Mouse (Mus musculus) forebrain, embryonic 12.5 days (tissue): Measurements from ENCODE around the gene Gm17606. TPM values are rescaled to one million over a fixed set of nuclear protein-coding genes. Genes with fewer than 3 reads are reported as not detected.

ENCODE experiments used
- ATAC-seq: fragments of 200-750 bp; cut with Nextera tagmentation; 2 replicates; pipeline ENCODE4 v1.8.0; 2017; ENCODE audit warnings: moderate TSS enrichment; ENCODE audit not compliant: low FRiP score
- H3K27ac ChIP-seq: fragments of 300-500 bp; sonication (generic); 2 replicates; pipeline ENCODE4 v1.5.1; 2016; ENCODE audit warnings: mild to moderate bottlenecking
- H3K27me3 ChIP-seq: fragments of 300-500 bp; sonication (generic); 2 replicates; pipeline ENCODE4 v1.6.1; 2016; ENCODE audit warnings: mild to moderate bottlenecking
- H3K36me3 ChIP-seq: fragments of 300-500 bp; sonication (generic); replicated peaks from 2 replicates; pipeline ENCODE4 v1.6.1; 2016; ENCODE audit warnings: mild to moderate bottlenecking
- H3K4me1 ChIP-seq: fragments of 300-500 bp; sonication (generic); 2 replicates; pipeline ENCODE4 v1.6.1; 2016
- H3K4me2 ChIP-seq: fragments of 300-500 bp; sonication (generic); 2 replicates; pipeline ENCODE4 v1.6.1; 2016; ENCODE audit warnings: mild to moderate bottlenecking, moderate library complexity
- H3K4me3 ChIP-seq: fragments of 300-500 bp; sonication (generic); replicated peaks from 2 replicates; pipeline ENCODE4 v1.5.1; 2016; ENCODE audit warnings: mild to moderate bottlenecking
- H3K9ac ChIP-seq: fragments of 300-500 bp; sonication (generic); 2 replicates; pipeline ENCODE4 v1.6.1; 2016; ENCODE audit warnings: mild to moderate bottlenecking
- H3K9me3 ChIP-seq: fragments of 300-500 bp; sonication (generic); 2 replicates; pipeline ENCODE4 v1.6.1; 2016
- WGBS: fragments of 180-500 bp; shearing (Covaris S2); methylation state at CpG from one replicate; pipeline ENCODE4 v1.1.7; 2016; 5-methylcytosine and 5-hydroxymethylcytosine counted together
- polyA plus RNA-seq: library from polyadenylated mRNA; unstranded; fragments of >200 nt; fragmentation: Nextera tagmentation; extraction: Ambion mirVana; gene quantifications from 2 replicates; pipeline ENCODE4 v1.2.1, GENCODE M21; 2016

Gm17606 gene
- polyA plus RNA-seq, result not detected in 2 replicates

- Histone ChIP-seq H3K27ac (peak within 1 kb of the TSS; percentile 91), H3K4me3 (peak within 1 kb of the TSS; percentile 84), H3K36me3 (peaks cover 64% of the 10 kb centered on the region), H3K4me1 (peaks cover 22% of the 10 kb centered on the region), H3K27me3 (no peaks in the 10 kb centered on the region), H3K9ac (peak within 1 kb of the TSS; percentile 96), H3K9me3 (no peaks in the 10 kb centered on the region), H3K4me2 (peak within 1 kb of the TSS; percentile 97)
- WGBS, result under 1% methylated on average over 23 of the region's 28 CpGs
- ATAC-seq, result no peak
Observed at GRCm38 (mm10) chr14:54640946-54641304, at the start of gene Gm17606. Gene Gm17606, plus strand, starts transcription at chr14:54640952.

- Histone ChIP-seq H3K4me3 (no peak overlapping the region), H3K27ac (no peak overlapping the region), H3K9me3 (no peaks in the 10 kb centered on the region; the same call in 1 of the 2 replicates), H3K4me1 (no peaks in the 10 kb centered on the region), H3K9ac (no peak overlapping the region), H3K4me2 (no peak overlapping the region), H3K36me3 (peaks cover 25% of the 10 kb centered on the region), H3K27me3 (no peaks in the 10 kb centered on the region)
- 91% methylated on average over 16 of the region's 16 CpGs for WGBS
- ATAC-seq, result no peak
Observed at GRCm38 (mm10) chr14:54591056-54591455, 49.7 kb upstream of the Gm17606 start.

DNA sequence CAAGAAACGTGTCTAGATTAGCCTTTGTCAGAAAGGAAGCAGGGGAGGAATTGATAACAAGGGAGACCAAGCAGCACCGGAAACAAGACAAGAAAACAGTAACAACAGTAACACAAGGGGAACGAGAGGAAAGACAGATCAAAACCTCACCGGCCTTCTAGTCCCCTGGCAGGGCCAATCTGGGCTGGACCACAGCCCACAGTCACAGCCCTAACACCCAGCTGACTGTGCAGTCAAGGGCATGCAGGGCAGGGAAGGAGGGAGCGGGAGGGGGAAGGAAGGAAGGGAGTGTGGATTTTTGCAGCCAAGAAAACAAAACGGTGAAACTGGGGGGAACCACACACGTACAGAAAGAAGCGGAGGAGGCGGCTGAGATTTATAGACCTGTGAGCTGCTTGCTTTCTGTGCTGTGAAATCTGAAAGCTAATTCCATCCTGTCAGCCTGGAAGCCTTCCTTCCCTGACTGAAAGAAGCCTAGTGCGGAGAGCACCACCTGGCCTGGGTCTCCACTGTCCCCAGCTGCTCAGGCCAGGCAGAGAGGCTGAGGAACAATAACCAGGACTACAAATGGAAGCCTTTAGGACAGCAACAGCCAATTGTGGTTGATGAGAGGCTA is 48.3 kb upstream of the Gm17606 start:
- H3K36me3 ChIP-seq, result peaks cover 27% of the 10 kb centered on the region
- 80% methylated on average over 10 of the region's 10 CpGs for WGBS
- H3K4me2 ChIP-seq, result no peak overlapping the region
- no peak overlapping the region for H3K27ac ChIP-seq
- H3K4me3 ChIP-seq, result no peak overlapping the region
- ATAC-seq, result no peak
- no peak overlapping the region for H3K9ac ChIP-seq
- H3K9me3 ChIP-seq, result no peaks in the 10 kb centered on the region; the same call in 1 of the 2 replicates
- H3K4me1 ChIP-seq, result no peaks in the 10 kb centered on the region
- H3K27me3 ChIP-seq, result no peaks in the 10 kb centered on the region

- WGBS, result 95% methylated on average over 3 of the region's 3 CpGs
Observed at GRCm38 (mm10) chr14:54594055-54594454, 46.7 kb upstream of the Gm17606 start.

GRCm38 (mm10) chr14:54594631-54595414 is 45.9 kb upstream of the Gm17606 start:
- Histone ChIP-seq H3K9ac (peak overlapping the region; percentile 30; the same call in 1 of the 2 replicates), H3K36me3 (peaks cover 27% of the 10 kb centered on the region)
- 66% methylated on average over 27 of the region's 28 CpGs for WGBS

More at GRCm38 (mm10) chr14:54594055-54594454, 46.7 kb upstream of the Gm17606 start:
- Histone ChIP-seq H3K9me3 (no peaks in the 10 kb centered on the region; the same call in 1 of the 2 replicates), H3K27me3 (no peaks in the 10 kb centered on the region), H3K4me1 (no peaks in the 10 kb centered on the region), H3K36me3 (peaks cover 27% of the 10 kb centered on the region), H3K9ac (no peak overlapping the region), H3K4me2 (no peak overlapping the region), H3K4me3 (no peak overlapping the region), H3K27ac (no peak overlapping the region)
- ATAC-seq, result no peak

GRCm38 (mm10) chr14:54597084-54597483 is 43.7 kb upstream of the Gm17606 start:
- Histone ChIP-seq H3K9ac (no peak overlapping the region), H3K27ac (no peak overlapping the region), H3K4me2 (no peak overlapping the region), H3K9me3 (no peaks in the 10 kb centered on the region; the same call in 1 of the 2 replicates), H3K27me3 (no peaks in the 10 kb centered on the region), H3K4me1 (no peaks in the 10 kb centered on the region), H3K4me3 (no peak overlapping the region), H3K36me3 (peaks cover 25% of the 10 kb centered on the region)
- no peak for ATAC-seq
- 83% methylated on average over 7 of the region's 7 CpGs for WGBS

More at GRCm38 (mm10) chr14:54594631-54595414, 45.9 kb upstream of the Gm17606 start:
- Histone ChIP-seq H3K4me3 (no peak overlapping the region), H3K4me2 (no peak overlapping the region), H3K27me3 (no peaks in the 10 kb centered on the region), H3K9me3 (no peaks in the 10 kb centered on the region; the same call in 1 of the 2 replicates), H3K27ac (no peak overlapping the region), H3K4me1 (no peaks in the 10 kb centered on the region)
- 0 out of 2 replicates have a peak, but pooled peaks have one; percentile 17 for ATAC-seq

- H3K4me3 ChIP-seq, result no peak overlapping the region
- ATAC-seq, result no peak
- 80% methylated on average over 2 of the region's 2 CpGs for WGBS
- no peaks in the 10 kb centered on the region for H3K9me3 ChIP-seq
- peaks cover 2% of the 10 kb centered on the region; the same call in 1 of the 2 replicates for H3K36me3 ChIP-seq
- H3K4me1 ChIP-seq, result peaks cover 29% of the 10 kb centered on the region
- H3K27ac ChIP-seq, result no peak overlapping the region
- no peak overlapping the region for H3K9ac ChIP-seq
- H3K4me2 ChIP-seq, result no peak overlapping the region
- no peaks in the 10 kb centered on the region for H3K27me3 ChIP-seq
Observed at GRCm38 (mm10) chr14:54601601-54602000, 39.2 kb upstream of the Gm17606 start.

DNA sequence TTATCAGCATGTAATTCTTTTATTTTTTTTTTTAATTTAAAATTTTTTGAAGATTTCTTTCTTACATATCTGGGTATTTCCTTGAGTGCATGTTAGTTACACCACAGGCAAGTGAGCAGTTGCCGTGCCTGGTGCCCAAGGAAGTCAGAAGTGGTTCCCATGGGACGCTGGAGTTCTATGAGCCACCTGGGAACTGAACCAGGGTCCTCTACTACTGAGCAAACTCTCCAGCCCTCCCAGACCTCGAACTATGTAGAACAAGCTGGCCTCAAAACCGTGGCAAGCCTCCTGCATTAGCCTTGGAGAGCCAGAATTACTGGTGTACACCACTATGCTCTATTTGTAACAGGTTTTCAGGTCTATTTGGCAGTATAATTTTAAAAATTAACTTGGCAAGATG is 38.1 kb upstream of the Gm17606 start:
- Histone ChIP-seq H3K4me2 (peak overlapping the region; percentile 55), H3K9ac (peak overlapping the region; percentile 78), H3K36me3 (no peaks in the 10 kb centered on the region; the same call in 1 of the 2 replicates), H3K4me3 (peak overlapping the region; percentile 67), H3K27ac (peak overlapping the region; percentile 92), H3K4me1 (peaks cover 29% of the 10 kb centered on the region), H3K27me3 (no peaks in the 10 kb centered on the region), H3K9me3 (no peaks in the 10 kb centered on the region)
- 49% methylated on average over 4 of the region's 4 CpGs for WGBS
- ATAC-seq, result peak; percentile 15; the same call in 1 of the 2 replicates

- Histone ChIP-seq H3K9ac (peak overlapping the region; percentile 78), H3K4me3 (peak overlapping the region; percentile 67), H3K36me3 (no peaks in the 10 kb centered on the region; the same call in 1 of the 2 replicates), H3K4me1 (peaks cover 29% of the 10 kb centered on the region), H3K27me3 (no peaks in the 10 kb centered on the region), H3K27ac (peak overlapping the region; percentile 92), H3K9me3 (no peaks in the 10 kb centered on the region), H3K4me2 (peak overlapping the region; percentile 55)
- under 1% methylated on average over 46 of the region's 46 CpGs for WGBS
- peak; percentile 100 for ATAC-seq
Observed at GRCm38 (mm10) chr14:54603038-54603654, 37.6 kb upstream of the Gm17606 start.

GRCm38 (mm10) chr14:54603686-54604085 is 37.1 kb upstream of the Gm17606 start:
- no peaks in the 10 kb centered on the region for H3K9me3 ChIP-seq
- H3K27me3 ChIP-seq, result no peaks in the 10 kb centered on the region
- WGBS, result 86% methylated on average over 8 of the region's 8 CpGs
- no peaks in the 10 kb centered on the region for H3K36me3 ChIP-seq
- peaks cover 29% of the 10 kb centered on the region for H3K4me1 ChIP-seq
- H3K9ac ChIP-seq, result 0 out of 2 replicates have a peak overlapping the region, but pooled peaks have one; percentile 78
- H3K27ac ChIP-seq, result peak overlapping the region; percentile 92
- ATAC-seq, result no peak
- peak overlapping the region; percentile 55 for H3K4me2 ChIP-seq
- H3K4me3 ChIP-seq, result peak overlapping the region; percentile 67

- peak; percentile 59 for ATAC-seq
- Histone ChIP-seq H3K4me2 (peak within 1 kb of the TSS; percentile 62), H3K9me3 (no peaks in the 10 kb centered on the region), H3K27ac (peak within 1 kb of the TSS; percentile 70), H3K4me1 (peaks cover 29% of the 10 kb centered on the region), H3K9ac (peak within 1 kb of the TSS; percentile 68), H3K27me3 (no peaks in the 10 kb centered on the region), H3K4me3 (peak within 1 kb of the TSS; percentile 51), H3K36me3 (no peaks in the 10 kb centered on the region)
- under 1% methylated on average over 38 of the region's 39 CpGs for WGBS
Observed at GRCm38 (mm10) chr14:54605752-54606321, 34.9 kb upstream of the Gm17606 start, which contains the start of gene 4931414P19Rik. Gene 4931414P19Rik, minus strand, starts transcription at chr14:54605993.
